Mouse (Mus musculus) adrenal gland, adult 18-20 months (tissue): Measurements from ENCODE around the gene Spaca9. TPM values are rescaled to one million over a fixed set of nuclear protein-coding genes. Genes with fewer than 3 reads are reported as not detected.

Experiments used
- DNase-seq, 2 experiments: peaks; one replicate each; pipeline ENCODE4 v3.0.0; 2021 to 2022; ENCODE audit warnings: low spot score in 2 of 2
- long read RNA-seq, 2 experiments: library from polyadenylated mRNA; stranded (forward); transcript quantifications; one replicate each; pipeline ENCODE4 v2.0.0; 2021
- total RNA-seq, 2 experiments: library from RNA; stranded (reverse); gene quantifications; 1 replicate in 1 of 2; 2 replicates in 1 of 2; pipeline ENCODE4 v1.2.3; 2021

The Spaca9 gene
- total RNA-seq, result 1 to 10 TPM in 1 of 2 experiments, under 1 TPM in 1; 0.60 to 1.2 TPM
- long read RNA-seq, experiment 1, result 0 reads
- long read RNA-seq, experiment 2, result 0 reads

DNA sequence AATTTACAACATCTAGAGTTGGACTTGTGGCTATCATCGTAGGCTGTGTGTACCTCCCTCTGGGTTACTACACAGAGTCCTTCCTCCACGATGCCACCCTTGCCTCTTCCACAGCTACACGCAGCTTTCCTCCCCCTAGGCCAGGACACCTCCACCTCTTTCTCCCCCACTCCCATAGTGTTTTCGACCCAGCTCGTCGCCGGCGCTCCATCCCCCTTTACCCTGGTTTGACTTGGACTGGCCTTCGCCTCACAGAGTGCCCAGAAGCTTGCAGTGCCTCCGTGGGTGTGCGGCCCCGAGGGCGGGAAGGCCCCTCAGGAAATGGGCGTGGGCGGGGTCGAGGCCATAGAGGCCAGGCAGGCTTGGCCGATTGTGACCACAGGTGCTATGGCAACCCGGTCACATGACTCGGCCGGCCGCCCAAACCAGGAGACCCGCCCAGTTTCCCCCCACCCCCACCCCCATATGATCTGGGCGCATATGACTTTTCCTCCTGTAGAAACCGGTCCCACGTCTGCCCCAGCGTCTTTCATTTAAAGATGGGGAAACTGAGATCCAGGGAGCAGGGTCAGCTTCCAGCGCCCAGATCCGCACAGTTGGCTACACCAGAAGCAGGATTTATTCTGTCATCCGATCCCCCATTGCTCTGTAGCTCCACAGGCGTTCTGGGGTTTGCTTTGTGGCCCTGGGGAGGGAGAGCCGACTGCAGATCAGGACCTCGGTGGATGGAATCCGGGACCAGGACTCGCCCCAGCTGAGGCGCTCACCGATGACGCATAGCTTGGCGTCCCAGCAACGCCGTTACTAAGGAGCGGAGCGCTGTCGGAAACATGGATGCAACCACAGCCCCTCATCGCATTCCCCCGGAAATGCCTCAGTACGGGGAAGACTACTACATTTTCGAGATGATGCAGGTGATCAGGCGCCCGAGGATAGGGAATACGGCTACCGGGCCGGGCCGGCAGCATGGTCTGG, at the start of gene Spaca9, which contains the start of gene Ak8:
TSS of gene Spaca9 (minus strand) at position 367 of the 975 bp plus-strand sequence.
TSS of gene Ak8 (plus strand) at position 804 of the 975 bp plus-strand sequence.
- peak; percentile 71 to 75 for DNase-seq

DNA sequence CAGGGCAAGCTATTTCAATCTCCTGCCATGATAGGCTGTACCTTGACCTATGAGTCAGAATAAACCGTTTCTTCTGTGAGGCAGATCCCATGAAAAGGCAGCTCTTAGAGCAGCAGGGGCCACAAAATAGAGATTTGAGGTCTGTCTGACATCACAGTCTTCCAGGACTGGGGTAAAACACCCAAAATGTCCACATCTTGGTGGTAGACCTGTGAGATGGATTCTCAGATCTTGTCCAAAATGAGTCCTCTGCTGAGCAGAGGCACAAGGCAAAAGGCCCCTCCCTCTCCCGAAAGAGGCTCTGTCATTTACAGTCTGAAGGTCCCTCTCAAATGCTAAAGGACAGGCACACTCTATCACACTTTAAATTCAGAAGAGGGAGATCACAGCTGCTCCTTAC, 48.2 kb upstream of the Spaca9 start:
- peak in 1 of 2 experiments; percentile 47 for DNase-seq

DNA sequence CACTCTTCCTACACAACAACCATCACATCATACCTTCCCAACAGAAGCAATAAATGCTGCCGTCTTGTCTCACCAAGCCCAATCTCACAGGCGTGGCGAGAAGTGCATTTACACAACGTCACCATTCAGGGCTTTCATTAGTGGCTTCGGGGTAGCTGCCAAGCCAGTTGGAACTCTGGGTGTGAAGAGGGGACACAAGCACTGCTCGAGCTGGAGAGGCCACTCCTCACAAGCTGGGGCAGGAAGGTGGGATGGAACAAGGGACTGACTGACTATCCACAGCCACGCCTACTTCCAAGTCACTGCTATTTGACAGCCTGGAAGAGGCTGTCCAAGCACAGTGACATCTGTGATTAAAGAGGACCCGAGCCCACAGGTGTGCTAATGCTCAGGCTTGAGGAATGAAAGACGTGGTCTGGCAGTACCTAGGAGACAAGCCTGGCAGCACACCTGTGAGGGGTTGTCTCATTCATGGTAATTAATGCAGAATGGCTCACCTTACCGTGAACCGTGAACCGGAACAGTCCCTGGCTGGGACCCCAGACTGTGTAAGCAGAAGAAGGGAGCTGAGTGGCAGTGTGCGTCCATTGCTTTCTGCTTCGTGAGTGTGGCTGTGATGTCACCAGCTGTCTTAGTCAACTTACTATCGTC, 47.3 kb upstream of the Spaca9 start:
- DNase-seq, result no peak

DNA sequence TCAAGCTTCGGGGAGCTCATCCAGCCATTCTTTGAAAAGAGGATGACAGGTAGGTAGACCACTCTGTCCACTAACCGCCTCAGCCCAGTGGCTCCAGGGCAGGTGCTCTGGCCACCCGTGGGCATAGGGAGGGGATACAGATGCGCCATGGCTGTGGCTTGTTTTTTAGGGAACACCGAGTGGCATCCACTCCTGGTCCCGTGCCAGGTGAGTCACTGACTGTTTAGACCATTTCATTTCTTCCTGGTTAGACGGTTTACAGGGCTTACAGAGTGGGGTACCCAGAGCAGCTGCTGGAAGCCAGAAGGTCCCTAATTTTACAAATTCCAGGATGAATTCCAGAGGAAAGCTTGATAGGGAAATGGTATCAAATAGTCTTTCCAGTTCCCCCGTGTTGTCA, 43.2 kb upstream of the Spaca9 start:
- DNase-seq, result peak; percentile 18 to 32

DNA sequence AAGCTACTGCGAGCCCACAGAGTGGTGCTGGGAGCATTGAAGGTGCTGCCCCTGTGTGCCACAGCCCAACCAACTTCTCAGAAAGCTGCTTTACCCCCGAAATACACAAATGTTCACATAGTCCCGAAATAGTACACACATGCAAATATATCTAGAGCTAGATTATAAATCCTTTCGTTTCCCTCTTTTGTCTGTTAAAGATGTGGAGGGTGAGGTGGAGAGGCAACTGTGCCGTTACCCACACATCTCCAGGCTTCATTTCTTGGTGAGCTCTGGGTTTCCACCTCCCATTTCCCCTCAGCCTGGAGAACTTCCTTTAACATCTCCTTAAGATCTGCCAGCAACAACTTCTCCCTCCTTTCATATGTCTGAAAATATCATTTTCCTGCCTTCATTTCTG, 40.6 kb upstream of the Spaca9 start:
- DNase-seq, result no peak

DNA sequence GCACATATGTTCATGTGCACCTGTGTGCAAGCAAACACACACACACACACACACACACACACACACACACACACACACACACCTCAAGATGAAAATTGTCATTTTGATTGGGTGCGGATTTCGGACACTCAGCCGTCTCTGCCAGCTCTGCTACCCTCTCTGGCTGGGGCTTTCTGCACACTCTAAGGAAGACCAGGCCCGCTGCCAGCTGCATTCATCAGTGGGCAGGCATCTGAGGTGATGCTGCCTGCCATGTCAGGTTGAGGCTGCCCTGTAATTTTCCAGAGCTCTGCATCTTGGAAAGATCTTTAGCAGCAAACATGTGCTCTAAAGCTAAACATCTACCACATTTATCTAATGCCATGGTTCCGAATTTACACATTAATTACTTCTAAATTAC, 37.6 kb upstream of the Spaca9 start:
- DNase-seq, result no peak

DNA sequence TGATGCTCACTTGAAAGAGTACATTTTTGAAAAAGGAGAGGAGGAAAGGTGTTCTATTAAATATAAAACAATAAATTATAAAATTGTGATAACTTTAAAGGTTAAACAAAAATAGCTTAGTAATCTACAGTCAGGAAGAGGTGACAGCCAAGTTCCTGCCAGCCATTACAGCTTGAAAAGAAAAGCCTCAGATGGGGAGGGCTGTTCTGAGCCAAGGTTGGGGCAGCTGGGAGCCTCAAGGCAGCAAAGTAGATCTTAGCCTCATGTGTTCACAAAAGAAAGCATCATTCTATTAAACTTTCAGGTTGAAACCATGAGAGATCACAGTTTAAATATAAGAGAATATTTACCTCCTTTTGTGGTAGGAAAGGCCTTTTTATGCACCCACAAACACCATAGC, 31.1 kb upstream of the Spaca9 start:
- no peak for DNase-seq

DNA sequence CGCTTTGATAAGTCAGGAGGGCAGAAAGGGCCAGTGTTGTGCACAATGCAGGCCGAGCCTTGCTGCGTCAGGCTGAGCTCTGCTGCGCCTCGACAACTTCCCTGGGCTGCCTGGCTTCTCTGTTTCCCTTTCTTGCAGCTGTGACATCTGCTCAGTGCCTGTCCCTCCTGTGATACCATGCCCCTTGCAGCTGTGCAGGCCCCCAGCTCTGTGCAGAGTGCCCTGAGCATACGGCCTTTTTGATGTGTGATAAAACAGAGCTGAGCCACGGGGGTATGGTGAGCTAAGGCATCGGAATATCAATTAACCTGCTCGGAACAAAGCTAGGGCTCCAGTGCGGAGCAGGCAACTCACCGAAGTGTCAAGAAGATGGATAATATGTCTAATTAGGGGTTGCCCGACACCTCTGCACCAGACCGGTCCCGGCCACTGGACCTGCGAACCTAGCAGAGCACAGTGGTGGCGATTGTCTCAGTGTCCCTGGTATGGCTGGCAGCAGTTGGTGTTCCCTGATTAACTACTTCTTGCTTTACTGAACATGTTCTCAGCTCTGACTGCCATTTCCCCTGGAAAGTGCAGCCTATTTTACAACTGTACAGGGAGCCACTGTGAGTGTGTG, 28.4 kb upstream of the Spaca9 start:
- no peak for DNase-seq

DNA sequence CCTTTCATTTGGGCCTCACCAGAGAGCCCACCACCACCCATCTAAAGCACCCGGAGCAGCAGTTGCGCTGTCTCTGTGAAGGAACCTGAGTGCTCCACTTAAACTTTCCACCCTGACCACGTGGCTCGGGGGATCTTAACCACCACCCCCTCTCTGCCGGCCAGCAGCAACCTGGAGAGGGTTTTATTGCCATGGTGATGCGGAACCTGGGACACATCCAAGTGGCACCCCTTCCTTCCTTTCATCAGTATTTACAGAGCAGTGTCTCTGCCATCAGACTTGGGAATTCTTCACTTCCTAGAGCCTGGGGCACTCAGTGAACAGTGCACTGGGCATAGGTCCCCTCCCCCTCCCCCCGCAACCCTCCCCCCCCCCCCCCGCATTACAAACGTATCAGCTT, 24.4 kb upstream of the Spaca9 start:
- DNase-seq, result no peak

DNA sequence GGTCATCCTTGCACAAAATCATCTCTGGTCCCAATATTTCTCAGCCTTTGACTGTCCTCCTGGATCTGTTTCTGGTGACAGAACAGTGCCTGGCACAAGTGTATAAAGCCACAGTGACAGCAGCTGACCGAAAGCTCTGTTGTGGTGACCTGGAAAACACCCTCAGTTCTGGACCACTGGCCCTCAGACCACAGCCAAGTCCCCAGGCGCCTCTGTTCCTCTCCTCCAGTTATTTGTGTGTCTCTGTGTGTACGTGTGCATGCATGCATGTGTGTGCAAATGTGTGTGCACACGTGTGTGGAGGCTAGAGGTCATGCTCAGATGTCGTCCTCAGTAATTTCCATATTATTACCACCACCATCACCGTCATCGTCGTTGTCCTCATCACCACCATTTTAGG, 22.9 kb upstream of the Spaca9 start:
- DNase-seq, result no peak

DNA sequence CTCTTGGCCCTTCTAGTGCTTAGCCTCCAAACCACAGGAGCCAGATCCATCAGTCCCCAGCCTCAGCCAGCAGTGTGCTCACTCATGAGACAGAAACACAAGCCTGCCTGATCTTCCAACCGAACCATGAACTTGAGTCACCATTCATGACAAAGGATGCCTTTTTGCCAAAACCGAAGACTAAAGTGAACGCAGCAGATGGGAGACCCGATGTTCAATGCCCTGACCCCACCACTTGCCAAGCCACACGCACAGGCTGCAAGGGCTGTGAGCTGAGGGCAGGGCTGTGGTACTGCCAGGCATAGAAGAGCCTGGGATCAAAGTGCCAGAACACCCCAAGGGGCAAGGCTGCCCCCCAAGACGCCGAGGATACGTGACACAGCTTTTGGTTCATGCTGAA, 13.5 kb upstream of the Spaca9 start:
- no peak for DNase-seq

DNA sequence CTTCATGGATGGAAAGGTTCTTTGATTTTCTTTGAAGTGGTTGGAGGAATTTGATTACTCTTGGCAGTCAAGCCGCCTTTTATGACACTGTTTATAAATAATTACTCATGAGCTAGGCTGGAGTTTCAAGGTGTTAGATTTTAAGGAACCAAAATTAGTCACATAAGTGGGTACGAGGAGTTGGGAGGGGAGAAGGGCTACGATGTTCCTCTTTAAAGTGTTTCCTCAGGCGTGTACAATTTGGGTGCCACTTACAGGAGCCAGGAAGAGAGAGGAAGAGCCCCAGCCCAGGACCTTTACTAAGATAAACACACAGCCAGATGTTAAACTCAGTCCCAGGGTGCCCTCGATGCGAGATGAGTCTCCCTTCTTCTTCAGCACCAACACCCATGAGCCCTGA, 7.3 kb upstream of the Spaca9 start:
- no peak for DNase-seq

DNA sequence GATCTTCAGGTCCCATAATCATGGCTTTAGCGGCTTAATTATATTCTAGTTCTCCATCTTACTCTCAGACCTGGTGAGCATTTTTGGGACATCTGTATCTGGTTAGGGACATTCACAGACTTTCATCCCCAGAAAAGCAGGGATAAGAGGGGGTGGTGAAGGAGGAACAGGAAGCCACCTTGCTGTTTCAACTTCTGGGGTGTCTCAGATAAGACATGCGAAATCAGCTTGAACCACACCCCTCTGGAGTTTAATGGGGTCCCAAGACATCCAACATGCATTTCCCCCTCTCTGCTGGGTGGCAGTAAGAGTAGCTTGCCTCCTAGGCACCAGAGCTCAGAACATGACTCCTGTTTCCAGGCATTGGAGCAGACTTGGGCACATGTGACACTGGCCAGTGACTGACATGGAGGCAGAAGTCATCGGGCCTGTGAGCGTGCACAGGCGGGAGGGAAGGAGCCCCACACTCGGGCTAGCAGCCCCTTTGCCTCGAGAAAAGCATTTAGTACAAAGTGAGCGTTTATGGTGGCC, 6.6 kb upstream of the Spaca9 start:
- DNase-seq, result no peak

DNA sequence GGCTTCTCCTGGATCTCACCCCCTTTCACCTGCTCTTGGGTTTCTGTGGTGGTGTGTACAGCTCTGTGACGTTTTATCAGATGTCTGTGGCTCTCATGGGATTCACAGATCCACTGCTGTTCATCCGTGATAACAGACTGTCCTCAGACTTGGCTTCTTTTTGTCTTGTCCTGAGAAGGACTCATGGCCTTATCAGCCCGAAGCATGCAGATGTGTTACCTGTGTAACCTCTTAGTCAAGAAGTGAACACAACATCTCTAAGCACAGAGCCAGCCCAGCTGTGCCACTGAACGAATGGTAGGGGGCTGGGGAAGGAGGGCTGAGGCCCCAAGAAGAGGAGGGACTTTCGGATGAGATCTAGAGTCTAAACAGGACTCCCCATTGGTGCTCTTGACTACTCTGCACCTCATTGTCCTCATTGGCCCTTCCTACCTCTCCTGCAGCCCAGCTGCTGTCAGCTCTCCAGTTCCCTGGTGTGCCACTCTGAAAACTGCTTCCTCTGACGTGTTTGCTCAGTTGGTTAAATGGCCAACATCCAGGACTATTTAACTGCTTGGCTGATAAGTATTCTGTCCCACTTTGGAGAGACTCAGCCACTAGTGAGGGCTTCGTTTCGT, 2.2 kb upstream of the Spaca9 start:
- no peak for DNase-seq

DNA sequence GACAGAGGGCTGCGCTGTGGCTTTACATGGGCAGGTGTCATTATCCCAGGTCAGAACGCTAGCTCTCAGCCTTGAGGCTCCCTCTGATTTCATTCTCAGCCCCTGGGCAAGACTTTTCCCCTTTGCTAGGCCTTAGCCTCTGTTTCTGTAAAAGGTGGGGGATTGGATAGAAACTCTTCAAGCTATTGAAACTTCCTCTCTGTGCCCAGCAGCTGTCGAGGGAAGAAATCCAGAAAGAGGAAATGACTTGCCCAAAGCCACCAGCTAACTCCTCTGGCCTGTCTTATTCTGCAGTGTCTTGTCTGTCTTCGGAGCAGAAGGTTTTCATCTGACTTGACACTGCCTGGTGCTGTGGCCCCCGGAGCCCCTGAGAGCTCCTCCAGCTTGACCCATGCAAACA, 961 bp downstream of the Spaca9 start:
- no peak for DNase-seq

DNA sequence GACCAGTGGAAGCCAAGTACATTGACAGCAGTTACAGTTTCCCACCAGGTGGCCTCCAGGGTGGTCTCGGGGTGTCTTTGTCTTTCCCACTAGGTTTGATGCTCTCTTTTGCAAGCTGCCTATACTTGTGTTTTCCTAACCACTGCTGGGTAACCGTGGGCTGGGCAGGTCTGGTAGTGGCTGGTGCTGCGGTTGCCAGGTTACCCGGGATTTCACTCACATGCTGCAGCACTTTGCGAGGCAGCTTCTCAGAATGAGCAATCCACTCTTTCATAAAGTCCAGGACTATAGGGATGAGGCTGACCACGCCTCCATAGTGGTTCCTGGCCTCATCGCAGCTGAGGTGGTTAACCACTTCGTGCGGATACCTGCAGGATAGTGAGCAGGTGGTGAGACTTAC, 6.8 kb downstream of the Spaca9 start:
- no peak for DNase-seq

DNA sequence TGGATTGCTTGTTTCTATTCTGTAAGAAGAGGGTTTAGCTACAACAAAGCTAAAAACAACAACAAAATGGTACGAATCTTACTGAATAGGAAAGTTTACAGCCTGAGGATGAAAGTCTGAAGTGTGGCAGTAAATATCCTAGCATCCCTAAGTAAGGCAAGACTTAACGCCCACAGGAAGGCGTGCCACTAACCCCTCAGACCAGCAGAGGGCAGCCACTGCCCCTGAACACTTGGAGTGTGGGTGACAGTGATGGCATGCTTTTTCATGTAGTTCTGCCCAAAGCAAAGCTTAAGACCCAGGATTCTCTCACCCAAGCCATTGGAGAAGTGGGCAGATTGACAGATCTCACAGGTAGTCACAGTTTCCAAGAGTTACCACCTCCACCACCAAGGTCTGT, 11.1 kb downstream of the Spaca9 start:
- DNase-seq, result peak in 1 of 2 experiments; percentile 12

DNA sequence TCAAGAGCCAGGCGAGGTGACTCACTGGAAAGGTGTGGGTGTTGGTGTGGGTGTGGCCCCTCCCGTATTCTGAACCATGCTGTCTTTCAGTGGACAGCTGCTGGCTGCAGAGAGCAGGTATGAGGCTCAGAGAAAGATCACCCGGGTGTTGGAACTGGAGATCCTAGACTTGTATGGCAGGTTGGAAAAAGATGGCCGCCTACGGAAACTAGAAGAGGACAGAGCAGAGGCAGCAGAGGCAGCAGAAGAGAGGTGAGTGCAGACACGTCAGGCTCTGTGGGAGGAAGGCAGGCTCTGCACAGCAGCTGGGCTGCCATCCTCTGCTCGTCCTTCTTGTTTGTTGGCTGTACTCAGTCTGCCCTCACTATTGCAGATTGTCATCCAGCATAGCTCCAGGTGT, 13.6 kb downstream of the Spaca9 start:
- no peak for DNase-seq

DNA sequence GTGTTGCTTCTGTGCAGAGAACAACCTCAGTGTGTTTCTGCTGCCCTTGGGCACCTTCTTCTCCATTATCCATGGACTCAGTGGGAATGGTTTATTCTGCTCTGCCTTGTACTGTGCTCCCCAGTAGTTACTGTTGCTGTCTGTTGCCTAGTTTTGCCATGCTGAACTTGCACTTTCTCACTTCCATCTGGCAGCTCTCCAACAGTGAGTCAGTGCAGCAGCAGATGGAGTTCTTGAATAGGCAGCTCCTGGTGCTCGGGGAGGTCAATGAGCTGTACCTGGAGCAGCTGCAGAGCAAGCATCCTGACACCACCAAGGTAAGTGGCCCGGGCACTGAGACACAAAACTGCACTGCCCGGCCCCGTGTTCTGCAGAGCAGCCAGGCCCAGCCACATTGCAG, 17.8 kb downstream of the Spaca9 start:
- DNase-seq, result peak; percentile 31 to 43

DNA sequence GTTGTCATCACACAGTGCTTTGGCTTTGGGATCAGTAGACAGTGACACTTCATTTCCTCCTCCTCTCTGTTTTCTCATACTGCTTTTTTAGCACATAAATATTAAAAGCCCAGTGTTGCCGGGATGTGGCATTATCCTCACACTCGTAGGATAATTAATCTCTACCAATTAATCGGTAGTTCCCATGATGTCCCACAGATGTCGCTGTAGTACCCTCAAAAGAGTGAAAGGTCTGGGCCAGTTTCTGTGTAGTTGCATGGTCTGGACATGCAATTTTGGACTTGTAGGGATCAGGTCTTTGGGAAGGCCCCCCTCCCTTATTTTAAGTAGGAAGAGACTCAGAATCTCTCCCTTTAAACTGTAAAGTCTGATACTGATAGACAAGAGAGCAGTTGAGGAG, 18.8 kb downstream of the Spaca9 start:
- no peak for DNase-seq

DNA sequence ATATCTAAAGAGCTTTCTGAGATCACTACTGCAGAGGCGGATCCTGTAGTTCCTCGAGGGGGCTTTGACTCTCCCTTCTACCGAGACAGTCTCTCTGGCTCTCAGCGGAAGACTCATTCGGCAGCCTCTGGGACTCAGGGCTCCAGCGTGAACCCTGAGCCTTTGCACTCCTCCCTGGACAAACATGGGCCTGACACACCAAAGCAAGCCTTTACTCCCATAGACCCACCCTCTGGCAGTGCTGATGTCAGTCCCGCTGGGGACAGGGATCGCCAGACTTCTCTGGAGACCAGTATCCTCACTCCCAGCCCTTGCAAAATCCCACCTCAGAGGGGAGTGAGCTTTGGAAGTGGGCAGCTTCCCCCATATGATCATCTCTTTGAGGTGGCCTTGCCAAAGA, 23.5 kb downstream of the Spaca9 start:
- no peak for DNase-seq
